Mouse (Mus musculus): ENCODE results near the gene H2afy2.

GRCm38 (mm10) chr10:61741873-61742272 is 42.1 kb downstream of the H2afy2 start:
- TF ChIP-seq GABPA (IDR thresholded peaks at IDR 0.05; ENCODE audit: insufficient replicate concordance, low read depth, low read length), result no peak
- no peak for TF ChIP-seq NELFE (IDR thresholded peaks at IDR 0.05; ENCODE audit: low read depth, low read length)
- no peak for TF ChIP-seq HCFC1 (IDR thresholded peaks at IDR 0.05; ENCODE audit: low read depth, low read length)
- TF ChIP-seq CTCF (conservative IDR thresholded peaks at IDR 0.05 in 1 of 2, IDR thresholded peaks at IDR 0.05 in 1 of 2; ENCODE audit: low read depth in 2 of 2, low read length in 2 of 2), result peak in 1 of 2 experiments; percentile 24; a peak in 2 of 4 replicates
- TF ChIP-seq NRF1 (IDR thresholded peaks at IDR 0.05; ENCODE audit: low read depth, low read length), result no peak
- no peak for TF ChIP-seq RAD21 (IDR thresholded peaks at IDR 0.05; ENCODE audit: low read depth, low read length)
- TF ChIP-seq ZNF384 (IDR thresholded peaks at IDR 0.05; ENCODE audit: low read depth, low read length), result no peak
- 0 out of 2 replicates have a peak, but pooled peaks have one; percentile 19 for TF ChIP-seq SMC3 (IDR thresholded peaks at IDR 0.05; ENCODE audit: low read depth, low read length)
- no peak for TF ChIP-seq SIN3A (IDR thresholded peaks at IDR 0.05; ENCODE audit: low read length)
- no peak for TF ChIP-seq PAX5 (IDR thresholded peaks at IDR 0.05; ENCODE audit: low read length)

All from CH12.LX (cell line).